Mouse (Mus musculus) fat pad, adult 2 months (tissue): ENCODE measurements around the gene Mllt1.

Experiments
- DNase-seq: peaks from one replicate; pipeline ENCODE4 v3.0.0-alpha.2; 2011; ENCODE audit warnings: low read depth, low spot score; ENCODE audit errors: extremely low read depth

Gene Mllt1

GRCm38 (mm10) chr17:56935363-56936131 lies at the start of gene Mllt1:
Mllt1 (minus strand) TSS chr17:56935415.
- peak; percentile 45 for DNase-seq

GRCm38 (mm10) chr17:56984886-56985285 lies 49.7 kb upstream of the Mllt1 start:
- no peak for DNase-seq

- DNase-seq: peak; percentile 54
These were observed 46.8 kb upstream of the Mllt1 start, which contains the start of gene Acer1 for GRCm38 (mm10) chr17:56982013-56982412. Acer1 (minus strand) TSS chr17:56982126.

GRCm38 (mm10) chr17:56981049-56981448 lies 45.8 kb upstream of the Mllt1 start:
- no peak for DNase-seq

DNA sequence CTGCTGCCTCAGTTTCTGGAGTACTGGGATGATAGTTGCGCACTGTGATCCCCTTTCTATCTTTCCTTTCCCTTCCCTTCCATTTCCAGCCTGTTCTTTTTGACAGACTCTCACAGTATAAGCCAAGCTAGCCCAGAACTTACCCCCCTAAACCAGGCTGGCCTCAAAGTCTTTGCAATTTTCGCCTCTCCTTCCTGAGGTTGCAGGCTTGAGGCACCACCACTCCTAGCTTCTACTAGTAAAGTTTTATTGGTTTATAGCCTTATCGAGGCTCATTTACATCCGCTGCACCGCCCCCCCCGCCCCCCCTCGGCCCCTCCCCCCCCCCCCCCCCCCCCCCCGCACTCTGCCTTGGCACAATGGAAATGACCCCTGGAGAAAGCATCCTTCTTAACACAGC lies 44.3 kb upstream of the Mllt1 start:
- DNase-seq: no peak

GRCm38 (mm10) chr17:56976531-56977390 lies 41.5 kb upstream of the Mllt1 start:
- DNase-seq: no peak

DNA sequence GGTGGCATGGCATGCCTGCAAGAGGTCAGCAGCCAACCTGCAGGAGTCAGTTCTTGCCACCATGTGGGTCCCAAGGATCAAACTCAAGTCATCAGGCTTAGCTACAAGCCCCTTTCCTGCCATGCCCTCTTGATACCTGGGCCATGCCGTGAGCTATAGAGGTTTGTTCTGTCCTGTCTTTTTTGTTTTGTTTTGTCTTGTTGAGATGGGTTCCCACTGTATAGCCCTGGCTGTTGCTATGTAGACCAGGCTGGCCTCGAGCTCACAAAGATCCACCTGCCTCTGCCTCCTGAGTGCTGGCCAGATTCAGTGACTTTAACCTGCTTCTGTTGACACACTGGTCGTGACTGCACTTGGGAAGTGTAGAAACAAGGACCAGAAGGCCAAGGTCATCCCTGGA lies 40.2 kb upstream of the Mllt1 start:
- DNase-seq: no peak

DNA sequence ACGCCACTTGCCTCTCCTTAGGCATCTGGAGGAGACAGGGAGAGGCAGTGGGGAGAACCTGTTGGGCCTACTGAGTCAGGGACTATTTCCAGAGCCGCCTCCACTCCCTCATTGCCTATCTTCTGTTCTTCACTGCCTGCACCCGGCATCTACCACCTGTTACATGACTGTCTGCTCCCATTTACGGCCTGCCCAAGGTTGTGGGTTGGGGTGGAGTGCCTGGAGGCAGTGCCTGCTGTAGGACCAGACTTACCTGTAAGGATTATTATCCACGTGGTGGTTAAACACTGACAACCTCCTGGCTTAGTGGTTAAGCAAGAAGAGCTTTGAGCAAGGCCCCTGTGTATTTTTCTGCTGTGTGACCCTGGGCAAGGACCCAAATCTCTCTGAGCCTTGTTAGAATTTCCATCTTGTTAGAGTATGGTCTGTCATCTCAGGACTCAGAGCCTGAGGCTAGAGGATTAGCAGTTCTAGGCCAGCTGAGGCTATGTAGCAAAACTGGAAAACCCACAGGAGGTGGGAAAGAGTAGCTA lies 39.6 kb upstream of the Mllt1 start:
- DNase-seq: peak; percentile 95

- no peak for DNase-seq
These were observed 38.9 kb upstream of the Mllt1 start for GRCm38 (mm10) chr17:56973956-56974707.

GRCm38 (mm10) chr17:56970081-56970480 lies 34.9 kb upstream of the Mllt1 start:
- DNase-seq: no peak

- no peak for DNase-seq
These were observed 34.1 kb upstream of the Mllt1 start for GRCm38 (mm10) chr17:56969321-56969720.

- no peak for DNase-seq
These were observed 28.4 kb upstream of the Mllt1 start for GRCm38 (mm10) chr17:56963646-56964045.

- DNase-seq: no peak
These were observed 27.6 kb upstream of the Mllt1 start for GRCm38 (mm10) chr17:56962642-56963405.

DNA sequence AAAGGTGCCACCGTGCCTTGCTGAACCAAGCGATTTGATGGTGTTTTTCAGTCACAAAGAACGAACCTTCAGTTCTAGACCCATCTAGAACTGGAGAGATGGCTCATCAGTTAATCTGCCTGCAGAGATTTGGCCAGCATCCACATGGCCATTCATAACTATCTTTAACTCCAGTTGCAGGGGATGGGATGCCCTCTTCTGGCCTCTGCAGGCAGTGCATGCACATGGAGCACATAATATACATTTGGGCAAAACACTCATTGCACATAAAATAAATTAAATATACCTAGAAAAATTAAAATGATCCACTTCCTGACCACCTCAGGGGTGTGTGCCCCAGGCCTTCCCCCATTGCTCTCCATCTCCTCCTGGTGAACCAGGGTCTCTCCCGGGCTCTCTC lies 26.7 kb upstream of the Mllt1 start:
- no peak for DNase-seq

GRCm38 (mm10) chr17:56958667-56959066 lies 23.5 kb upstream of the Mllt1 start:
- DNase-seq: no peak

DNA sequence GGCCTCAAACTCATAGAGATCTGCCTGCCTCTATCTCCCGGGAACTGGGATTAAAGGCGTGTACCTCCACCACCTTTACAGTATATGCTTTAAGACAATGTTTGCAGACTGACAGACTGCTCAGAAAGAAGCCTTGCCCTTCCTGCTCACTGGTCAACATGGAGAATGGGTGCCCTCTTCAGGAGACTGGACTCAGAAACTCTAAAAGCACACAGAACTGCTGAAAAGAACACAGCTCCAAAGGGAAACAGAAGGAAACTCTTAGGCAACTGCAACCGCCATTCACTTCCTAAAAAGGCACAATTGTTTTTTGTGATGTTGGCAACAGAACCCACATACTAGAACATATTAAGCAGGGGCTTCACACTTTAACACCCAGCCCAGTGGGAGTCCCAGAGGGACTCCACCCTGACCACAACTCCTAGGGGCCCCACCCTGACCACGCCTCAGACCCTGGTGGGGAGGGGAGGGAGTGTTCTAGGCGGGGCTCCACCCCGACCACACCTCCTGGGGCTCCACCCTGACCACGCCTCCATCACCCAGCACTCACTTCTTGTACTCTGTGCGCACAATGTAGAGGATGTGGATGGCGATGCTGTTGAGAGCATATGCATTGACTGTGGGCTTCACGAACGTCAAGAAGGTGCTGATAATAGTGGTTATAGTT lies 22.7 kb upstream of the Mllt1 start:
- DNase-seq: no peak

GRCm38 (mm10) chr17:56954871-56955270 lies 19.7 kb upstream of the Mllt1 start:
- no peak for DNase-seq

DNA sequence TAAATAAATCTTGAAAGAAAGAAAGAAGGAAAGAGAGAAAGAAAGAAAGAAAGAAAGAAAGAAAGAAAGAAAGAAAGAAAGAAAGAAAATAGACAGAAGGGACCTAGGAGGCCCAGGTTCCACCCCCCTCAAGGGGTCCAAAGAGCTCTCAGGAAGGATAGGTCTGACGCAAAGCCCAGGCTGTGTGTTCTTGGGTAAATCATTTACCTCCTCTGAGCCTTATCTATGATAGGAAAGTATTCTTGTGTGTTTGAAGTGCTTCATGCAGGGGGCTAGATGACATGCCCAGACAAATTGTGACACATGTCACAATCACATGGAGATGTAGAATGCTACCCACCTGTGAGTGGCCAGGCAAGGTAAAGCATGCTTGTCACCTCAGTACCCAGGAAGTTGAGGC lies 17.4 kb upstream of the Mllt1 start:
- DNase-seq: no peak

DNA sequence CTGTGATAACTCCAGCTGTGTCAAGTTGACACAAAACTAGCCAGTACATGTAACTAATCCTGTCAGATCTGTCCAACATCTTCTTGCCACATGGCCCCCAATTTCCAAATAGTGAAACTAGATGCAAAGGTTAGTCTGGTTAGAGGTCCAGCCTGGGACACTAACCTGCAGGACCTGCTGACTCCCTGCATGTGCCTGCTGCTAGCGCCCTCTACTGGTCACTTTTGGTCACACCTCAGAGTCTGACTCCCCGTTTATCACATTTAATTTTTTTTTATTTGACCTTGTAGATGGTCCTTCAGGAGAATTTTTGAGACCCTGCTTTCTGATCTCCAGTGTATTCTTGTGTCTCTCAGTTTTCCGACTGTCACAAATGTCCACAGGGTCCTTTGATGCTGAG lies 15.7 kb upstream of the Mllt1 start:
- peak; percentile 37 for DNase-seq

- DNase-seq: no peak
These were observed 3.5 kb upstream of the Mllt1 start for GRCm38 (mm10) chr17:56938751-56939150.
